Mouse (Mus musculus) intestine, embryonic 14.5 days (tissue): ENCODE data around the gene Frs2. TPM values are rescaled to one million over a fixed set of nuclear protein-coding genes. Genes with fewer than 3 reads are reported as not detected.
"Not testable (repeated sequence)": the region's sequence is repeated elsewhere in the genome, so short reads cannot be mapped to it uniquely, and the experiment has no call there.

ENCODE experiments used
- ATAC-seq: fragments of 200-750 bp; cut with Nextera tagmentation; replicated peaks from 2 replicates; pipeline ENCODE4 v1.8.0; 2017; ENCODE audit warnings: low read depth, moderate number of reproducible peaks, moderate TSS enrichment, moderate library complexity; ENCODE audit not compliant: low FRiP score, low TSS enrichment
- DNase-seq: peaks from one replicate; pipeline ENCODE4 v3.0.0-alpha.2; 2018; ENCODE audit warnings: low spot score
- H3K27ac ChIP-seq: fragments of 300-500 bp; sonication (generic); 2 replicates; pipeline ENCODE4 v1.5.1; 2014; ENCODE audit warnings: low read depth, mild to moderate bottlenecking, control low read depth
- H3K27me3 ChIP-seq: fragments of 300-500 bp; sonication (generic); replicated peaks from 2 replicates; pipeline ENCODE4 v1.6.1; 2014; ENCODE audit warnings: low read length, control low read depth; ENCODE audit not compliant: control insufficient read depth, insufficient read depth
- H3K36me3 ChIP-seq: fragments of 300-500 bp; sonication (generic); 2 replicates; pipeline ENCODE4 v1.6.1; 2014; ENCODE audit warnings: low read length, control low read depth; ENCODE audit not compliant: control insufficient read depth, insufficient read depth
- H3K4me1 ChIP-seq: fragments of 300-500 bp; sonication (generic); replicated peaks from 2 replicates; pipeline ENCODE4 v1.6.1; 2014; ENCODE audit warnings: low read length, control low read depth, mixed read lengths; ENCODE audit not compliant: control insufficient read depth, insufficient read depth
- H3K4me2 ChIP-seq: fragments of 300-500 bp; sonication (generic); 2 replicates; pipeline ENCODE4 v1.6.1; 2014; ENCODE audit warnings: low read length
- H3K4me3 ChIP-seq: fragments of 300-500 bp; sonication (generic); 2 replicates; pipeline ENCODE4 v1.5.1; 2014; ENCODE audit warnings: low read depth, low read length, control low read depth, mixed read lengths
- H3K9ac ChIP-seq: fragments of 300-500 bp; sonication (generic); 2 replicates; pipeline ENCODE4 v1.6.1; 2014; ENCODE audit warnings: mild to moderate bottlenecking, low read length
- H3K9me3 ChIP-seq: fragments of 300-500 bp; sonication (generic); 2 replicates; pipeline ENCODE4 v1.6.1; 2016; ENCODE audit warnings: low read length, control low read depth; ENCODE audit not compliant: control insufficient read depth
- WGBS: fragments of 180-500 bp; shearing (Covaris S2); extraction: QIAGEN DNeasy Blood & Tissue Kit; methylation state at CpG from one replicate; pipeline ENCODE4 v1.1.7; 2014; 5-methylcytosine and 5-hydroxymethylcytosine counted together
- polyA plus RNA-seq: library from polyadenylated mRNA; unstranded; fragments of >200 nt; fragmentation: Nextera tagmentation; extraction: Ambion mirVana; gene quantifications from 2 replicates; pipeline ENCODE4 v1.2.1, GENCODE M21; 2014

Frs2 gene
- polyA plus RNA-seq, 1 experiment from 2014 or later: 28.0 TPM

- no peak overlapping the region for H3K4me3 ChIP-seq
- WGBS: 24% methylated on average over 8 of the region's 8 CpGs
- peak; percentile 49; the same call in 1 of the 2 replicates for ATAC-seq
These were observed 114.5 kb downstream of the Frs2 start for GRCm38 (mm10) chr10:117033785-117034184.

DNA sequence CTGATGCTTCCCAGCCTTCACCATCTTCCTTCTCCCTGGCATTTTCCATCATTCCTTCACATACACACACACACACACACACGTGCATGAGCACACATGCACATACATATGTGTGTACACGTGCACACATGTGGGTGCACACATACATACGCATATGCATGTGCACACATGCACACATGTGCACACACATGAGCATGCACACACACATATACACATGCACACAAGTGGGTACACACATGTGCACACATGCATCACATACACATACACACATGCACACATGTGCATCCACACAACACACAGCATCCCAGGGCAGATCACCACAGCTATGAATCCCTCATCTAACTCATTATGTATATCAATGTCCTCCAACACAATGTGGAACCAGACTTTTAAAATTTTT, 117.2 kb downstream of the Frs2 start:
- WGBS: 91% methylated on average over 3 of the region's 3 CpGs
- DNase-seq (no peak), ATAC-seq (no peak)
- Histone ChIP-seq H3K4me2 (no peak overlapping the region), H3K27me3 (no peaks in the 10 kb centered on the region), H3K9me3 (no peaks in the 10 kb centered on the region), H3K27ac (no peak overlapping the region), H3K9ac (no peak overlapping the region), H3K4me3 (no peak overlapping the region), H3K4me1 (no peaks in the 10 kb centered on the region), H3K36me3 (no peaks in the 10 kb centered on the region)

More at GRCm38 (mm10) chr10:117033785-117034184, 114.5 kb downstream of the Frs2 start:
- H3K4me1 ChIP-seq: no peaks in the 10 kb centered on the region
- no peak overlapping the region for H3K9ac ChIP-seq
- peak; percentile 91 for DNase-seq
- no peaks in the 10 kb centered on the region for H3K9me3 ChIP-seq
- H3K36me3 ChIP-seq: no peaks in the 10 kb centered on the region
- no peak overlapping the region for H3K27ac ChIP-seq
- H3K4me2 ChIP-seq: no peak overlapping the region
- H3K27me3 ChIP-seq: no peaks in the 10 kb centered on the region

- no peak overlapping the region for H3K4me3 ChIP-seq
- H3K36me3 ChIP-seq: no peaks in the 10 kb centered on the region
- H3K4me2 ChIP-seq: no peak overlapping the region
- no peak for DNase-seq
- H3K27me3 ChIP-seq: no peaks in the 10 kb centered on the region
- ATAC-seq: no peak
- H3K27ac ChIP-seq: no peak overlapping the region
- no peak overlapping the region for H3K9ac ChIP-seq
- 87% methylated on average over 8 of the region's 8 CpGs for WGBS
- no peaks in the 10 kb centered on the region for H3K4me1 ChIP-seq
- H3K9me3 ChIP-seq: no peaks in the 10 kb centered on the region
These were observed 122.2 kb downstream of the Frs2 start for GRCm38 (mm10) chr10:117026176-117026575.

- not testable (repeated sequence) for ATAC-seq, H3K4me2 ChIP-seq, H3K4me1 ChIP-seq, H3K27ac ChIP-seq, H3K9me3 ChIP-seq, H3K9ac ChIP-seq, DNase-seq, H3K27me3 ChIP-seq, H3K36me3 ChIP-seq, H3K4me3 ChIP-seq
These were observed 122.6 kb downstream of the Frs2 start for GRCm38 (mm10) chr10:117025776-117026175.

- peak overlapping the region; percentile 38 for H3K4me2 ChIP-seq
- no peak overlapping the region for H3K9ac ChIP-seq
- no peaks in the 10 kb centered on the region for H3K36me3 ChIP-seq
- no peak overlapping the region for H3K27ac ChIP-seq
- H3K27me3 ChIP-seq: no peaks in the 10 kb centered on the region
- 30% methylated on average over 16 of the region's 16 CpGs for WGBS
- no peaks in the 10 kb centered on the region for H3K4me1 ChIP-seq
- no peak for DNase-seq
- ATAC-seq: no peak
- H3K4me3 ChIP-seq: peak overlapping the region; percentile 10; the same call in 1 of the 2 replicates
- no peaks in the 10 kb centered on the region for H3K9me3 ChIP-seq
These were observed 124.6 kb downstream of the Frs2 start for GRCm38 (mm10) chr10:117023693-117024092.

GRCm38 (mm10) chr10:117021020-117021754, 127.1 kb downstream of the Frs2 start:
- H3K4me2 ChIP-seq: no peak overlapping the region
- H3K27me3 ChIP-seq: no peaks in the 10 kb centered on the region
- no peaks in the 10 kb centered on the region for H3K36me3 ChIP-seq
- no peaks in the 10 kb centered on the region for H3K4me1 ChIP-seq
- H3K9ac ChIP-seq: no peak overlapping the region
- H3K9me3 ChIP-seq: no peaks in the 10 kb centered on the region
- 27% methylated on average over 21 of the region's 21 CpGs for WGBS
- no peak for DNase-seq
- no peak for ATAC-seq
- H3K27ac ChIP-seq: no peak overlapping the region
- no peak overlapping the region for H3K4me3 ChIP-seq

Other genes starting within 250 kb of the Frs2 start
- 30.7 and 32.5 TPM in 2 replicates for gene Rab3ip, start 197.8 kb downstream of the Frs2 start, polyA plus RNA-seq
- gene Gm10271, start 175.9 kb downstream of the Frs2 start, polyA plus RNA-seq: not detected in 2 replicates
- 0.07 TPM in 1 of 2 replicates, not detected in the other for gene Best3, start 162.2 kb downstream of the Frs2 start, polyA plus RNA-seq
- gene Lrrc10, start 103.2 kb downstream of the Frs2 start, polyA plus RNA-seq: 0.12 TPM in 1 of 2 replicates, not detected in the other
- gene Cct2, start 84.7 kb downstream of the Frs2 start, polyA plus RNA-seq: 280 and 295 TPM in 2 replicates
- gene Yeats4, start 76.0 kb upstream of the Frs2 start, polyA plus RNA-seq: 77.5 and 83.2 TPM in 2 replicates
- gene 9530003J23Rik, start 90.2 kb upstream of the Frs2 start, polyA plus RNA-seq: not detected in 2 replicates
- gene Lyz2, start 133.8 kb upstream of the Frs2 start, polyA plus RNA-seq: 60.9 and 69.7 TPM in 2 replicates
- 6.4 and 7.3 TPM in 2 replicates for gene Lyz1, start 144.3 kb upstream of the Frs2 start, polyA plus RNA-seq
- 150 and 169 TPM in 2 replicates for gene Cpsf6, start 231.5 kb upstream of the Frs2 start, polyA plus RNA-seq